Mouse (Mus musculus) adrenal gland, adult 10 weeks (tissue): ENCODE data around the gene Vamp1. TPM values are rescaled to one million over a fixed set of nuclear protein-coding genes. Genes with fewer than 3 reads are reported as not detected.

Experiments used
- polyA plus RNA-seq: library from polyadenylated mRNA; stranded (reverse); fragments of 350-450 nt; fragmentation: Illumina TruSeq; extraction: RNeasy Lipid Tissue Mini Kit (QIAGEN cat#74804); gene quantifications from one replicate; pipeline ENCODE4 v1.2.3, GENCODE M21; 2014; ENCODE audit warnings: low read depth, low replicate concordance

Vamp1 gene
- 26.8 TPM for polyA plus RNA-seq

DNA sequence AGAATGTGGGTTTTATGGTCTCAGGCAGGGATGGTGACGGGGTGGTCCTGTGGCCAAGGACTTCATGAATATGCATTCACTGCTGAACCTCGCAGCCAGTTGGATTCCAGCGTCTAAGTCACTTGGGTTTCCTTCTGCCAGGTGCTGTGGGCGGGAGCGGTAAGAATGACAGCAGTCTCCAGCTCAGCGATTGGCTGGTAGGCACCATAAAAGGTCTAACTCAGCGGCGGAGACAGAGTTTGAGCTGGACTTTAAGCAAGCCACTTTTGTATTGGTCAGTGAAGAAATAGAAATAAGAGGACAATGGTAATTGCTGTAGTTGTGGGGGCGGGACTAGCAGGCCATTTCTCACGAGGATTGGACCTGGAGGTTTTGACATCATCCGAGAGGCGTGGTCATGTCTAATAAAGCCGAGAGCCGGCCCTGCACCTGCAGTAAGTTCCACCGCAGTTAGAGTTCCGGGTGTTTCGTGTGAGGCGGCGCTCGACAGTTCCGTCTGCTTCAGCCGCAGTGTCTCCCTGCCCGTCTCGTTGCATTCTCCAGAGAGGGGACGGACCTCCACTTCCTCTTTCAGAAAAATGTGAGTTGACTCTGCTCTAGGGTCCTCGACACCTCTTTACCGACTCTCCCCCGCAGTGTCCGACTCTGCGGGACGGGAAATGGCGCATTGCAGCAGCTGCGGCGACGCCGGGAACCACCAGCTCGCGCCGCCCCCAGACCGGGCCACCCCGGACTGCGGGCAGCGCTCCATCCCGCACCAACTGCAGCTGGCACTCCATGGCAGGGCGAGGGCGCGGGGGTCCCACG, at the start of gene Vamp1:
TSS of gene Vamp1 (plus strand) at position 404 of the 807 bp plus-strand sequence.

DNA sequence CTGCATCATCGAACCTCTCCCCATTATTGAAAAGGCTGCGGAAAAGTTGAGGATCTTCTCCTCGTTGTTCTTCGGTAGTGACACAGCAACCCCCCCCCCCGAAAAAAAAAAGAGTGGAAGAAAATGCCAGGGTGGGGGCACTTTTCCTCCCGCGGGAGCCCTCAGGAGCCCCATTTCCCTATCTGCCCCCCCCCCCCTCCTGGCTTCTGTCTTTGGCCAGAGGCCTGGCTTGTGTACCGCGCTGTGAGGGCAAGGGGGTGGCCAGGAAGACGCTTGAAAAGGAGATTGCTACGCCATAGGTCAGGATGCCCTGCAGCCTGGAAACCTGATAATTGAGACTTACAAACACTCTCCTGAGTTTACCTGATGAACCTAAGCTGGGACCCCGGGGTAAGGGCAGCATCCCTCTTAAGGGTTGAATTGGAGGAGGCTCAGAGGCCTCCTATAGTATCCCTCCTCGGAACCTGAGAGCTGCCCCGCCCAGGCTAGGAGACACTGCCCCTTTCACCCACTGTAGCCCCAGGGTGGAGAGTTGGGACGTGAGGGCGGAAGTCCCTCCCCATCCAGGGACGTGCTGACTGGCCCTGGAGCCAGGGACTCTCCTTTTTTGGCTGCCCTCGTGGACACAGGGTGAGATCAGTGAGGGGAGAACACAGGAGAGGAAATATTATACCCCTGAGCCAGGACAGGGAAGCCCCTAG, 49.1 kb upstream of the Vamp1 start, which contains the start of gene Gapdh:
TSS of gene Gapdh (minus strand) at position 417 of the 701 bp plus-strand sequence.

DNA sequence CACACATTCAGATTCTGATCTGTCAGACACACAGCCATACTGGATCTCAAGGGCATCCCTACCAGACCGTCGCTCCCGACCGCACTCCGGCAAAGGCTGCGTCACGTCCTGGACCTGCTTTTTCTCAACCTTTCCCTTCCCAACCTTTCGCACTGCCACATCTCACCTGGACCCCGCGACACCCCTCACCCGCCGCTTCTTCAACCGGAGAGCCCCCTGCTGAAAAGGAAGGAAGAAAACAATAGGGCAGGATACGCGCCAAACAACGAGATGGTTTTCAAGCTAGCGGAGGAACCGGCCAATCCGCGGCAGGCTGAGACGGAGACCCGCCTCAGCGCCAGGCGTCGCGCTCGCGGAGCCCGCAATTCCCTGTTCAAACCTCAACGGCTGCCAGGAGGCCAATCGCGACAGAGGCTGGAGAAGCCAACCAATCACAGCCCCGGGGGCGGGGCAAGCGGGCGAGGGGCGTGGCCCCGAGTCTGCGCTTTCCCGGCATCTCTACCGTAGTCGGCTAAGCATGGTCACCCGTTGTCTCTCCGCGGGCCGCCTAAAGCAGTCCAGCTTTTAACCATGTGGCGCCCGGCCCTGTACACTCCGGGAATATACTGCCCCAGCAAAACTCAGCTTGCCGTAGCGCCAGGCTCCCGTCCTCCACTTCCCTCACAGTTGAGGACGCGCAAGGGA, 23.9 kb upstream of the Vamp1 start, which contains the start of the genes Ncapd2 and Mrpl51:
TSS of gene Ncapd2 (minus strand) at position 370 of the 684 bp plus-strand sequence.
TSS of gene Mrpl51 (plus strand) at position 470 of the 684 bp plus-strand sequence.

DNA sequence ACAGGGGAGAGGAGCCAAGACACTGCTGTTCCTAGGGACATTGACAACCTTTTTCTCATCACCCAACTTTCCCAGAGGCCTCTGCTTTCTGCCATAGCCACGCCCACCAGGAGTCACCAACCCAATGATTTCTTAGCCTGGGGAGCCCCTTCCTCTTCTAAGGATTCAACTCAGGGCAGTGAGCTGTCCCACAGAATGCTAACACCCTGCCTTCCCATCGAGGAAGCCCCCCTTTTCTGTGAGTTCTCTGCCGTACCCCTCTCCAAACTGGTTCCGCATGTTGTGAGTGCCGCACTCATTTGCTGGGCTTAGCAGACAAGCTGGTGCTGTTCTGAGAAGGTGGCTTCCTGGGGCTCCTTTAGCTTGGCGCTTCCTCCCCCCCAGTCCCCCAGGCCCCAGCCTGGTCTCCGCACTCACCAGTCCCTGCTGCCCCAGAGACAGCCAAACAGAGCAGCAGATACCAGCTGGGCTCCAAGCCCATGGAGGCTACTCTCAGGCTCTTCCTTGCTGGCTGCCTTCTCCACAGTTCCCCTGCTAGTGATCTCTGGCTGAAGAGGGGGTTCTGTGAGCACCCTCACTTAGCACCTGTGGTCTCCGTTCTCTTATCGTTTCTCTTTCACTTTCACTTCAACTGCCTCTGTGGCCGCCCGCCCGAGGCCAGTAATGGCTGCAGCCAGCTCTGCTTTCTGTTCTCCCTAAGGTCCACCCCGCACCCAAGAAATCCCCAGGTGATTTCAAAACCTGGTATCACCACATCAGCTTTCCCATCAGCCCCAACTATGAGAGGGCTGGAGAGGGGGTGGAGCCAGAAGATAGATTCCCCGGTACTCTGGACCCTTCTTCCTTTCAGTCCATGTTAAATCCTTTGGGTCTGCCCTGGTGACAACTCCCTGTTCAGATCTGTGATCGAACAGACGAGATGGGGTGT, 16.0 kb downstream of the Vamp1 start, which contains the start of gene Tapbpl:
TSS of gene Tapbpl (minus strand) at position 744 of the 928 bp plus-strand sequence.

DNA sequence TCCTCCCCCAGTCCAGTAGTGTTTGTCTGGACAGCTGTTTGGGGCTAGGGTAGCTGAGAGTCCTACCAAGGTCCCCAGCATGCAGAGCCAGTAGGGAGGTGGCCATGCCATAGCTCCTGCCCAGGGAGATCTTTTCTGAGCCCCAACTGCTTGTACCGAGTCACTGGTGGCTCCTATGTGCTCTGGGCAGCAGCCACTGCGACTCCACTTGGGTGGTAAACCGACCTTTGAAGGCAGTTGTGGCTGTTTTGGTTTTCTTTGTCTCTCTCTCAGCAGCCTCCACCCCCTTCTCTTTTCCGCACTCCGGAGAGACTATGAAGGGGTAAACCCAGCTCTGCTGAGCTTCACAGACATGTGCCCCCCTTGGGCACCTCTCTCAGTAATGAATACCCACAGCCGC, 21.4 kb downstream of the Vamp1 start, which contains the start of gene Cd27:
TSS of gene Cd27 (minus strand) at position 229 of the 400 bp plus-strand sequence.

DNA sequence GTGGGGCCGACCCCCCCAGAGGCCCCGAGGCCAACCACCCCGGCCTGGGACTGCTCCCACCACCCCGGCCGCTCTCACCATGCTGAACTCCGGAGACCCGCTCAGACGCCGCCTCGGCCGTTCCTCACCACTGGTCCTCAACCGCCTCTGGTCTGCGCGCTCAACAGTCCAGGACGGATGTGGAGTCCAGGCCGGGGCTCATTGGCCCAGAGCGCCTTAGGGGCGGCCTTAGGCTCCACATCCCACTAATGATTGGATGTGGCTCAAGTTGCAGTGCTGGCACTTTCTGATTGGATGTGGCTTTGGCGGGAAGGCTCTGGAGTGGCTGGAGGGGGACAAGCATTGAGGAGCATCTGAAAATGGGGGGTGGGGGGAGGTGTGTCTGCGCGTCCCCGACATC, 70.5 kb downstream of the Vamp1 start, which contains the start of gene Tuba3a:
TSS of gene Tuba3a (minus strand) at position 153 of the 400 bp plus-strand sequence.

Other genes with a start within 250 kb of the Vamp1 start
- gene Pianp, start 218.9 kb upstream of the Vamp1 start, polyA plus RNA-seq: not detected
- 17.4 TPM for gene Zfp384, start 206.4 kb upstream of the Vamp1 start, polyA plus RNA-seq
- gene Ing4, start 175.8 kb upstream of the Vamp1 start, polyA plus RNA-seq: 18.3 TPM
- gene Acrbp, start 165.9 kb upstream of the Vamp1 start, polyA plus RNA-seq: not detected
- not detected for gene Lpar5, start 147.6 kb upstream of the Vamp1 start, polyA plus RNA-seq
- gene Chd4, start 119.6 kb upstream of the Vamp1 start, polyA plus RNA-seq: 75.2 TPM
- gene Nop2, start 83.6 kb upstream of the Vamp1 start, polyA plus RNA-seq: 2.2 TPM
- 3.0 TPM for gene Iffo1, start 70.3 kb upstream of the Vamp1 start, polyA plus RNA-seq
- gene Gapdh, start 49.1 kb upstream of the Vamp1 start, polyA plus RNA-seq: 113 TPM
- 3.8 TPM for gene Ncapd2, start 23.9 kb upstream of the Vamp1 start, polyA plus RNA-seq
- 150 TPM for gene Mrpl51, start 23.8 kb upstream of the Vamp1 start, polyA plus RNA-seq
- 2.8 TPM for gene Tapbpl, start 16.3 kb downstream of the Vamp1 start, polyA plus RNA-seq
- not detected for gene Cd27, start 21.5 kb downstream of the Vamp1 start, polyA plus RNA-seq
- not detected for gene Tuba3a, start 70.5 kb downstream of the Vamp1 start, polyA plus RNA-seq
- 0.99 TPM for gene Ltbr, start 98.3 kb downstream of the Vamp1 start, polyA plus RNA-seq
- gene Scnn1a, start 105.1 kb downstream of the Vamp1 start, polyA plus RNA-seq: 0.23 TPM
- gene Tnfrsf1a, start 133.8 kb downstream of the Vamp1 start, polyA plus RNA-seq: 18.2 TPM
- not detected for gene Plekhg6, start 165.2 kb downstream of the Vamp1 start, polyA plus RNA-seq